Mouse (Mus musculus): Measurements from ENCODE around the gene Crhr2. TPM values are rescaled to one million over a fixed set of nuclear protein-coding genes. Genes with fewer than 3 reads are reported as not detected.

The Crhr2 gene
- polyA plus RNA-seq, 2 experiments: 0.14 to 0.49 TPM

GRCm38 (mm10) chr6:55057427-55057826, 75.4 kb downstream of the Crhr2 start:
- no peak for DNase-seq (ENCODE audit: low spot score)
- H3K36me3 ChIP-seq (ENCODE audit: control insufficient read depth, insufficient read depth, low read length): peaks cover 73% of the 10 kb centered on the region
- H3K4me1 ChIP-seq (ENCODE audit: control insufficient read depth, insufficient read depth, low read length): no peaks in the 10 kb centered on the region
- no peaks in the 10 kb centered on the region for H3K27me3 ChIP-seq (ENCODE audit: control insufficient read depth, insufficient read depth, low read length)
- H3K9me3 ChIP-seq (ENCODE audit: control insufficient read depth, low read length): no peaks in the 10 kb centered on the region
- H3K27ac ChIP-seq (replicated peaks; ENCODE audit: low read depth, low read length): no peak overlapping the region
- H3K4me3 ChIP-seq (replicated peaks; ENCODE audit: low read length): no peak overlapping the region
- H3K4me2 ChIP-seq (replicated peaks; ENCODE audit: low read depth, low read length, severe bottlenecking): no peak overlapping the region
- H3K9ac ChIP-seq (ENCODE audit: low read depth, low read length, severe bottlenecking): no peak overlapping the region
- ATAC-seq (ENCODE audit: low FRiP score, low read depth): no peak
- no peak for TF ChIP-seq POLR2A (IDR thresholded peaks at IDR 0.05; ENCODE audit: borderline replicate concordance, extremely low read depth, insufficient read depth, insufficient read length)
- WGBS: 89% methylated on average over 3 of the region's 3 CpGs

GRCm38 (mm10) chr6:55054491-55054890, 78.3 kb downstream of the Crhr2 start:
- Histone ChIP-seq H3K36me3 (ENCODE audit: control insufficient read depth, insufficient read depth, low read length) (peaks cover 77% of the 10 kb centered on the region), H3K27ac (replicated peaks; ENCODE audit: low read depth, low read length) (no peak overlapping the region), H3K4me3 (replicated peaks; ENCODE audit: low read length) (no peak overlapping the region), H3K4me2 (replicated peaks; ENCODE audit: low read depth, low read length, severe bottlenecking) (no peak overlapping the region), H3K9me3 (ENCODE audit: control insufficient read depth, low read length) (no peaks in the 10 kb centered on the region), H3K27me3 (ENCODE audit: control insufficient read depth, insufficient read depth, low read length) (no peaks in the 10 kb centered on the region), H3K4me1 (ENCODE audit: control insufficient read depth, insufficient read depth, low read length) (no peaks in the 10 kb centered on the region), H3K9ac (ENCODE audit: low read depth, low read length, severe bottlenecking) (no peak overlapping the region)
- 94% methylated on average over 4 of the region's 4 CpGs for WGBS
- DNase-seq (ENCODE audit: low spot score) (no peak), ATAC-seq (ENCODE audit: low FRiP score, low read depth) (no peak)
- no peak for TF ChIP-seq POLR2A (IDR thresholded peaks at IDR 0.05; ENCODE audit: borderline replicate concordance, extremely low read depth, insufficient read depth, insufficient read length)

- peaks cover 2% of the 10 kb centered on the region; the same call in 1 of the 2 replicates for H3K4me1 ChIP-seq (ENCODE audit: control insufficient read depth, insufficient read depth, low read length)
- WGBS: 94% methylated on average over 9 of the region's 10 CpGs
- no peaks in the 10 kb centered on the region for H3K27me3 ChIP-seq (ENCODE audit: control insufficient read depth, insufficient read depth, low read length)
- no peak for TF ChIP-seq POLR2A (IDR thresholded peaks at IDR 0.05; ENCODE audit: borderline replicate concordance, extremely low read depth, insufficient read depth, insufficient read length)
- H3K9ac ChIP-seq (ENCODE audit: low read depth, low read length, severe bottlenecking): no peak overlapping the region
- DNase-seq (ENCODE audit: low spot score): no peak
- no peak for ATAC-seq (ENCODE audit: low FRiP score, low read depth)
- no peak overlapping the region for H3K4me2 ChIP-seq (replicated peaks; ENCODE audit: low read depth, low read length, severe bottlenecking)
- no peak overlapping the region for H3K27ac ChIP-seq (replicated peaks; ENCODE audit: low read depth, low read length)
- no peaks in the 10 kb centered on the region for H3K9me3 ChIP-seq (ENCODE audit: control insufficient read depth, low read length)
- peaks cover 54% of the 10 kb centered on the region for H3K36me3 ChIP-seq (ENCODE audit: control insufficient read depth, insufficient read depth, low read length)
- H3K4me3 ChIP-seq (replicated peaks; ENCODE audit: low read length): no peak overlapping the region
These were observed 83.6 kb downstream of the Crhr2 start for GRCm38 (mm10) chr6:55049186-55049585.

- no peak for ATAC-seq (ENCODE audit: low FRiP score, low read depth)
- H3K4me2 ChIP-seq (replicated peaks; ENCODE audit: low read depth, low read length, severe bottlenecking): no peak overlapping the region
- 64% methylated on average over 1 of the region's 1 CpGs for WGBS
- no peaks in the 10 kb centered on the region for H3K9me3 ChIP-seq (ENCODE audit: control insufficient read depth, low read length)
- H3K27ac ChIP-seq (replicated peaks; ENCODE audit: low read depth, low read length): no peak overlapping the region
- peaks cover 20% of the 10 kb centered on the region for H3K36me3 ChIP-seq (ENCODE audit: control insufficient read depth, insufficient read depth, low read length)
- no peak for TF ChIP-seq POLR2A (IDR thresholded peaks at IDR 0.05; ENCODE audit: borderline replicate concordance, extremely low read depth, insufficient read depth, insufficient read length)
- H3K4me3 ChIP-seq (replicated peaks; ENCODE audit: low read length): no peak overlapping the region
- no peak for DNase-seq (ENCODE audit: low spot score)
- H3K27me3 ChIP-seq (ENCODE audit: control insufficient read depth, insufficient read depth, low read length): no peaks in the 10 kb centered on the region
- H3K9ac ChIP-seq (ENCODE audit: low read depth, low read length, severe bottlenecking): no peak overlapping the region
- peaks cover 13% of the 10 kb centered on the region for H3K4me1 ChIP-seq (ENCODE audit: control insufficient read depth, insufficient read depth, low read length)
These were observed 87.5 kb downstream of the Crhr2 start for GRCm38 (mm10) chr6:55045326-55045725.

- no peak for ATAC-seq (ENCODE audit: low FRiP score, low read depth)
These were observed 88.3 kb downstream of the Crhr2 start for GRCm38 (mm10) chr6:55044542-55044941.

GRCm38 (mm10) chr6:55043206-55043605, 89.6 kb downstream of the Crhr2 start:
- no peaks in the 10 kb centered on the region for H3K27me3 ChIP-seq (ENCODE audit: control insufficient read depth, insufficient read depth, low read length)
- DNase-seq (ENCODE audit: low spot score): no peak
- H3K4me2 ChIP-seq (replicated peaks; ENCODE audit: low read depth, low read length, severe bottlenecking): no peak overlapping the region
- no peak overlapping the region for H3K9ac ChIP-seq (ENCODE audit: low read depth, low read length, severe bottlenecking)
- H3K4me3 ChIP-seq (replicated peaks; ENCODE audit: low read length): no peak overlapping the region
- ATAC-seq (ENCODE audit: low FRiP score, low read depth): no peak
- H3K27ac ChIP-seq (replicated peaks; ENCODE audit: low read depth, low read length): no peak overlapping the region
- H3K36me3 ChIP-seq (ENCODE audit: control insufficient read depth, insufficient read depth, low read length): peaks cover 7% of the 10 kb centered on the region
- no peaks in the 10 kb centered on the region for H3K9me3 ChIP-seq (ENCODE audit: control insufficient read depth, low read length)
- 68% methylated on average over 8 of the region's 8 CpGs for WGBS
- TF ChIP-seq POLR2A (IDR thresholded peaks at IDR 0.05; ENCODE audit: borderline replicate concordance, extremely low read depth, insufficient read depth, insufficient read length): no peak
- peaks cover 21% of the 10 kb centered on the region for H3K4me1 ChIP-seq (ENCODE audit: control insufficient read depth, insufficient read depth, low read length)

More at GRCm38 (mm10) chr6:55044542-55044941, 88.3 kb downstream of the Crhr2 start:
- no peaks in the 10 kb centered on the region for H3K27me3 ChIP-seq (ENCODE audit: control insufficient read depth, insufficient read depth, low read length)
- H3K4me3 ChIP-seq (replicated peaks; ENCODE audit: low read length): no peak overlapping the region
- H3K27ac ChIP-seq (replicated peaks; ENCODE audit: low read depth, low read length): no peak overlapping the region
- no peak for TF ChIP-seq POLR2A (IDR thresholded peaks at IDR 0.05; ENCODE audit: borderline replicate concordance, extremely low read depth, insufficient read depth, insufficient read length)
- WGBS: 45% methylated on average over 5 of the region's 5 CpGs
- H3K9me3 ChIP-seq (ENCODE audit: control insufficient read depth, low read length): no peaks in the 10 kb centered on the region
- H3K4me2 ChIP-seq (replicated peaks; ENCODE audit: low read depth, low read length, severe bottlenecking): no peak overlapping the region
- H3K36me3 ChIP-seq (ENCODE audit: control insufficient read depth, insufficient read depth, low read length): peaks cover 12% of the 10 kb centered on the region
- no peak for DNase-seq (ENCODE audit: low spot score)
- H3K4me1 ChIP-seq (ENCODE audit: control insufficient read depth, insufficient read depth, low read length): peaks cover 15% of the 10 kb centered on the region
- H3K9ac ChIP-seq (ENCODE audit: low read depth, low read length, severe bottlenecking): no peak overlapping the region

Other genes starting within 250 kb of the Crhr2 start
- 13.1 and 15.9 TPM in 2 replicates for gene Nod1, start 160.4 kb downstream of the Crhr2 start, polyA plus RNA-seq (2012; rRNA removed)
- gene Nod1, start 160.4 kb downstream of the Crhr2 start, polyA plus RNA-seq (2014; fragmentation: Nextera tagmentation; extraction: Ambion mirVana): 7.4 and 9.1 TPM in 2 replicates
- 2.0 and 4.0 TPM in 2 replicates for gene Ggct, start 140.1 kb downstream of the Crhr2 start, polyA plus RNA-seq (2012; rRNA removed)
- gene Ggct, start 140.1 kb downstream of the Crhr2 start, polyA plus RNA-seq (2014; fragmentation: Nextera tagmentation; extraction: Ambion mirVana): 9.3 and 11.4 TPM in 2 replicates
- gene Gars, start 95.0 kb downstream of the Crhr2 start, polyA plus RNA-seq (2012; rRNA removed): 67.5 and 81.9 TPM in 2 replicates
- gene Gars, start 95.0 kb downstream of the Crhr2 start, polyA plus RNA-seq (2014; fragmentation: Nextera tagmentation; extraction: Ambion mirVana): 133 and 136 TPM in 2 replicates
- gene Inmt, start 42.0 kb upstream of the Crhr2 start, polyA plus RNA-seq (2012; rRNA removed): 0.24 and 0.33 TPM in 2 replicates
- 0.25 and 0.52 TPM in 2 replicates for gene Inmt, start 42.0 kb upstream of the Crhr2 start, polyA plus RNA-seq (2014; fragmentation: Nextera tagmentation; extraction: Ambion mirVana)
- gene Mindy4, start 70.4 kb upstream of the Crhr2 start, polyA plus RNA-seq (2012; rRNA removed): 14.9 and 17.9 TPM in 2 replicates
- gene Mindy4, start 70.4 kb upstream of the Crhr2 start, polyA plus RNA-seq (2014; fragmentation: Nextera tagmentation; extraction: Ambion mirVana): 13.2 and 18.9 TPM in 2 replicates
- gene Aqp1, start 203.4 kb upstream of the Crhr2 start, polyA plus RNA-seq (2012; rRNA removed): 87.1 and 111 TPM in 2 replicates
- gene Aqp1, start 203.4 kb upstream of the Crhr2 start, polyA plus RNA-seq (2014; fragmentation: Nextera tagmentation; extraction: Ambion mirVana): 15.3 and 17.8 TPM in 2 replicates
- not detected in 2 replicates for gene Ghrhr, start 243.3 kb upstream of the Crhr2 start, polyA plus RNA-seq (2012; rRNA removed)
- gene Ghrhr, start 243.3 kb upstream of the Crhr2 start, polyA plus RNA-seq (2014; fragmentation: Nextera tagmentation; extraction: Ambion mirVana): not detected in 2 replicates

All from limb, embryonic 14.5 days (tissue).